Mouse (Mus musculus) stomach, embryonic 15.5 days (tissue): ENCODE results near the gene Gpr176. TPM values are rescaled to one million over a fixed set of nuclear protein-coding genes. Genes with fewer than 3 reads are reported as not detected.
A peak's percentile ranks its signal among the peaks of the same experiment; 100 is the strongest.

Source experiments
- ATAC-seq: fragments of 200-750 bp; cut with Nextera tagmentation; 2 replicates; pipeline ENCODE4 v1.8.0; 2017; ENCODE audit warnings: low read depth, moderate number of reproducible peaks, moderate TSS enrichment; ENCODE audit not compliant: insufficient read depth, low FRiP score
- H3K27ac ChIP-seq: fragments of 300-500 bp; sonication (generic); 2 replicates; pipeline ENCODE4 v1.5.1; 2015; ENCODE audit warnings: mild to moderate bottlenecking, inconsistent platforms
- H3K27me3 ChIP-seq: fragments of 300-500 bp; sonication (generic); replicated peaks from 2 replicates; pipeline ENCODE4 v1.6.1; 2015; ENCODE audit warnings: inconsistent platforms
- H3K36me3 ChIP-seq: fragments of 300-500 bp; sonication (generic); 2 replicates; pipeline ENCODE4 v1.6.1; 2015; ENCODE audit warnings: inconsistent platforms
- H3K4me1 ChIP-seq: fragments of 300-500 bp; sonication (generic); 2 replicates; pipeline ENCODE4 v1.6.1; 2015; ENCODE audit warnings: inconsistent platforms
- H3K4me2 ChIP-seq: fragments of 300-500 bp; sonication (generic); 2 replicates; pipeline ENCODE4 v1.6.1; 2015; ENCODE audit warnings: mild to moderate bottlenecking, inconsistent platforms
- H3K4me3 ChIP-seq: fragments of 300-500 bp; sonication (generic); replicated peaks from 2 replicates; pipeline ENCODE4 v1.5.1; 2015; ENCODE audit warnings: inconsistent platforms
- H3K9ac ChIP-seq: fragments of 300-500 bp; sonication (generic); 2 replicates; pipeline ENCODE4 v1.6.1; 2015; ENCODE audit warnings: inconsistent platforms
- H3K9me3 ChIP-seq: fragments of 300-500 bp; sonication (generic); 2 replicates; pipeline ENCODE4 v1.6.1; 2016; ENCODE audit warnings: inconsistent platforms
- WGBS: fragments of 180-500 bp; shearing (Covaris S2); methylation state at CpG from one replicate; pipeline ENCODE4 v1.1.7; 2015; 5-methylcytosine and 5-hydroxymethylcytosine counted together
- polyA plus RNA-seq: library from polyadenylated mRNA; unstranded; fragments of >200 nt; fragmentation: Nextera tagmentation; extraction: Ambion mirVana; gene quantifications from 2 replicates; pipeline ENCODE4 v1.2.1, GENCODE M21; 2015

The Gpr176 gene
- polyA plus RNA-seq, 1 experiment from 2014 or later, result 0.58 TPM

DNA sequence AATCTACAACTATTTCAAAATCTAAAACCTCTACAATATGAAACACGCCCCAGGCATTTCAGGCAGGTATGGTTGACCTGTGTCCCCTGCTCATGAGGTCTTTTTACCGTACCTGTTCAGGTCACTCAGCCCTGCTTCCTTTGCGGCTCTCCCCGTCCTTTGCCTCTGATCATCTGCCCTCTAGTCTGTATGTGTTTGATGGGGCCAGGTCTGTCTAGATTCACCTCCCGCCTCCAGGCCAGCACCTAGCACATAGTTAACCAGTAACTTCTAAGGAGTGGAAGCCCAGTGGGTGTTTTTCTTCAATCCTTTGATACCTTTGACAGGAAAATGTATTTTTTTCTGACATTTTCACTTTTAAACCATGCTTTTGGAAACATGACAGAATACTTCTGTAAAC is 26.5 kb upstream of the Gpr176 start:
- no peaks in the 10 kb centered on the region for H3K36me3 ChIP-seq
- no peaks in the 10 kb centered on the region; the same call in 1 of the 2 replicates for H3K4me1 ChIP-seq
- no peak overlapping the region for H3K4me3 ChIP-seq
- 71% methylated on average over 5 of the region's 5 CpGs for WGBS
- H3K27ac ChIP-seq, result no peak overlapping the region
- no peak overlapping the region for H3K4me2 ChIP-seq
- no peak overlapping the region for H3K9ac ChIP-seq
- H3K27me3 ChIP-seq, result no peaks in the 10 kb centered on the region
- no peaks in the 10 kb centered on the region for H3K9me3 ChIP-seq
- ATAC-seq, result no peak

DNA sequence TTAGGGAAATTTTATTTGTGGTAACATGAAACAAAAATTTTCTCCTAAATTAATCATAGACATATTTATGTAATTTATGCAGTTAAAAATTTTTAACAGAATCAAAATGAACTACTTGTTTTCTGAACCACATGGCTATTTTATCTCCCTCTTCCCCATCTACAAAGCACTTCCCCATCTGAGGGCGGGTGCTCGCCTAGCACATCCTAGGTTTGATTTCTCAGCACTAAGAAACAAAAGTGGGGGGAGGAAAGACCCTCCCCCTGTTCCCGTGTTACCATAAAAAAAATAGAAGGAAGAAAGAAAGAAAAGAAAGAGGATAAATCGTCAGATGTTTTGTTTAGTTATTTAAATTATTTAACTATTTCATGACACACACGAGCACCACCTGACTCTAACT is 18.0 kb upstream of the Gpr176 start:
- Histone ChIP-seq H3K4me1 (peaks cover 7% of the 10 kb centered on the region; the same call in 1 of the 2 replicates), H3K27me3 (no peaks in the 10 kb centered on the region), H3K9ac (no peak overlapping the region), H3K36me3 (no peaks in the 10 kb centered on the region), H3K9me3 (no peaks in the 10 kb centered on the region), H3K27ac (no peak overlapping the region), H3K4me3 (no peak overlapping the region), H3K4me2 (no peak overlapping the region)
- 74% methylated on average over 5 of the region's 5 CpGs for WGBS
- ATAC-seq, result no peak

DNA sequence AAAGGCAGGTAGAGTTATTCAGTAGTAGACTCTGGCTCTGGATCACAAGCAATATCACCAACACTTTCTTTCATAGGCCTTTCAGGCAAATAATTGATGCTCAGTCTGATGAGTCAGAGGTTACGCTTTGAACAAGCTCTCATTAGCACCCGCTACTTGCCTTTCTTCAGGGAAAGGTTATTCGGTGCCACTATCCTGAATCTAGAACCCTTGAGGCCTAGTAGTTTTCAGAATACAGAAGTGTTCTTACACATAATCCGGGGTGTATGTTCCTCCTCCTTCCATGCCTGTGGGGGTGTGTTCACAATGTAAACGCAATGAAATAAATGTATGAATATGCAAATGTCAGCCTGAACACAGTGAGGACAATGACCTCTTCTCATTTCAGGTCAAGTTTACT is 16.9 kb upstream of the Gpr176 start:
- Histone ChIP-seq H3K27me3 (no peaks in the 10 kb centered on the region), H3K27ac (no peak overlapping the region), H3K4me1 (peaks cover 7% of the 10 kb centered on the region; the same call in 1 of the 2 replicates), H3K36me3 (no peaks in the 10 kb centered on the region), H3K4me2 (peak overlapping the region; percentile 75; the same call in 1 of the 2 replicates), H3K4me3 (no peak overlapping the region), H3K9ac (no peak overlapping the region), H3K9me3 (no peaks in the 10 kb centered on the region)
- ATAC-seq, result no peak
- 79% methylated on average over 5 of the region's 5 CpGs for WGBS

DNA sequence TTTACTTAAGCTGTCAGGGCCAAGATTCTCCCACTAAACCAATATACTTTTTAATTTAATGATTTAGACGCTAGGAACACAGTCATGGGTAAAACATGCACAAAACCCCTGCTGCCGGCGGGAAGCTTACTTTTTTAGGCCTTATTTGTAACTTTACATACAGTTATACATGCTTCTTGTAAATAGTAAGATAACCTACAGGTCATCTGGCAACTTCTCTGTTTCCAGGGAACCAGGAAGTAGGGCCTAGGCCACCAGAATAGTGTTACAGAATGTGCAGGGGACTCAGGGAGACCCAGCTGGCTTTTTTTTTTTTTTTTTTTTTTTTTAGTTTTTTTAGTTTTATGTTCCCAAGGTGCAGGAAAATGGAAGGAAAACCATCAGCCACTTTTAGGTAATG is 16.4 kb upstream of the Gpr176 start:
- WGBS, result 34% methylated on average over 3 of the region's 3 CpGs
- Histone ChIP-seq H3K36me3 (no peaks in the 10 kb centered on the region), H3K4me2 (peak overlapping the region; percentile 75), H3K9ac (peak overlapping the region; percentile 3; the same call in 1 of the 2 replicates), H3K9me3 (no peaks in the 10 kb centered on the region), H3K4me3 (peak overlapping the region; percentile 86), H3K27ac (peak overlapping the region; percentile 93; the same call in 1 of the 2 replicates), H3K27me3 (no peaks in the 10 kb centered on the region), H3K4me1 (peaks cover 7% of the 10 kb centered on the region; the same call in 1 of the 2 replicates)
- ATAC-seq, result no peak

DNA sequence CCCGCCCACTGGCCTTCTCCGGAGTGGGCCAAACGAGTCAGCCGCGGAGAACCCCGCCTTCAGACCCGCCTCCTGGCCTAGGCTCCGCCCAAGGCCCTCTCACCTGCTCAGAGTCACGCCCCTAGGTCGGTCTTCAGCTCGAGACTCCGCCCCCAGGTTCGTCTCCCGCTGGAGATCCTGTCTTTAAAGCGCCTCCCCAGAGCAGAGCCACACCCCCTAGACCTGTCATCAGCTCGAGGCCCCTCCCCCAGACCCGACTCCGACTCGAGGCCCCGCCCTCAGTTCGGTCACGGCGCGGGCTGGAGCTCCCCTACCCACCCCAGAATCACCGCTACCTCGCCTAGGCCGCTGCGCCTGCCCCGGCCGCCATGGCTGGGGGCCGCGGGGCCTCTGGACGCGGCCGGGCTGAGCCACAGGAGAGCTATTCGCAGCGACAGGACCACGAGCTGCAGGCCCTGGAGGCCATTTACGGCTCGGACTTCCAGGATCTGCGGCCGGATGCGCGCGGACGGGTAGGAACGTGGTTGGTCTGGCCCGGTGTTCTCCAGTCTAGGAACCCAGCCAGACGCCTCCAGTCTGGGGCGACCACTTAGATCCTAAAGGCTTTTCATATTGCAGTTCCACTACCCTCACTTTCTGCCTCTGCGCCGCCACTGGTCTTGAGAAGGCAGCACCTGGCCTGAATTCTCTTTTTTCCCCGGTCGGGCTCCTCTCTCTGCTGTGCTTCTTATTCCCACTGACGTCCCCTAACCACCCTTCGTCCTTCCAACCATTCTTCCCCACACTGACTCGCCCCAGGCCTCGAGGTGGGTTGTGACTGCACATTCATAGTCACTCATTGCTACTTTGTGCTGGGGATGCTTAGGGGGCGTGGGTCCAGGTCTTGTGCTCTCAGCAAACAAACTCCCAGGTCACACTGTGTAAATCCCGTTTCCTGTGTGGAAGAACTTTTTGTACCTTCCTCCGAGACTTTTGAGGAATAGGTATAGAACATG is 15.4 kb upstream of the Gpr176 start, which contains the start of gene Eif2ak4:
TSS of gene Eif2ak4 (plus strand) at position 278 of the 995 bp plus-strand sequence.
- under 1% methylated on average over 61 of the region's 61 CpGs for WGBS
- no peaks in the 10 kb centered on the region for H3K27me3 ChIP-seq
- H3K36me3 ChIP-seq, result no peaks in the 10 kb centered on the region
- peak within 1 kb of the TSS; percentile 86 for H3K4me3 ChIP-seq
- H3K4me1 ChIP-seq, result peaks cover 7% of the 10 kb centered on the region; the same call in 1 of the 2 replicates
- peak within 1 kb of the TSS; percentile 93 for H3K27ac ChIP-seq
- peak; percentile 99 for ATAC-seq
- peak within 1 kb of the TSS; percentile 75 for H3K4me2 ChIP-seq
- H3K9ac ChIP-seq, result peak within 1 kb of the TSS; percentile 90
- no peaks in the 10 kb centered on the region for H3K9me3 ChIP-seq

DNA sequence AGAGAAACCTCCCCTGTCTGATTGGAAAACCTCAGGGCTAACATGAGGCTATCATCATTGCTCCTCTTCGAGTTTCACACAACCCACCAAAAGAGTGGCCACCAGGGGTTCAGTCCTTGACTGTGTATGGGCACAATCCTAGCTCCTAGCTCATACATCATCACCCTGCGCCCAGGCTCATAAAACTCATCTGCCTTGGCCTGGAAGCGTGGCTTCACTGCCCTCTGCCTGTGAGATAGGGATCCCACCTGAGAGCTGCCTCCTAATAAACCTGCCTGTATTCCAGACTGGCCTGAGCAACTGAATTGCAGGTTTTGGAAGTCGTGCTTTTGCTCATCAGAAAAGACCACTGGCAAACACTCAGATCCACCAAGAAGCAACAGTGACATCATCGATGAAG is 10.2 kb upstream of the Gpr176 start:
- no peaks in the 10 kb centered on the region for H3K9me3 ChIP-seq
- WGBS, result 68% methylated on average over 5 of the region's 5 CpGs
- H3K4me1 ChIP-seq, result peaks cover 3% of the 10 kb centered on the region; the same call in 1 of the 2 replicates
- H3K27me3 ChIP-seq, result no peaks in the 10 kb centered on the region
- no peak overlapping the region for H3K4me2 ChIP-seq
- no peak overlapping the region for H3K27ac ChIP-seq
- H3K9ac ChIP-seq, result no peak overlapping the region
- no peaks in the 10 kb centered on the region for H3K36me3 ChIP-seq
- ATAC-seq, result no peak
- H3K4me3 ChIP-seq, result no peak overlapping the region

DNA sequence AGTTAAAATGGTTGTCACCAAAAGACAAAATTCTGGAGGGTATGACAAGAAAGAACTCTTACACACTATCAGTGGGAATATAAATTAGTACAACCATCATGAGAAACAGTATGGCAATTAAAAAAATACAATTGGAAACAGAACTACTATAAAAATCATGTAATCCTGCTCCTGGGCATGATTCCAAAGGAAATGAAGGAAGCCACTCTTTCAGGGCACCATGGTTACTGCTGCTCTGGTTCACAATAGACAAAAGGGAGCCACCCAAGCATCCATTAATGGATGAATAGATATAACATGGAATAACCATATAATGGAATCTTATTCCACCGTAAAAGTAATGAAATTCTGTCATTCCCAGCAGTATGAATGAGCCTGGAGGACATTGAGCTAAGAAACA is 6.5 kb upstream of the Gpr176 start:
- Histone ChIP-seq H3K9ac (no peak overlapping the region), H3K4me1 (no peaks in the 10 kb centered on the region), H3K4me3 (no peak overlapping the region), H3K9me3 (no peaks in the 10 kb centered on the region), H3K36me3 (no peaks in the 10 kb centered on the region), H3K27me3 (no peaks in the 10 kb centered on the region), H3K4me2 (no peak overlapping the region), H3K27ac (no peak overlapping the region)
- WGBS, result 78% methylated on average over 1 of the region's 1 CpGs
- ATAC-seq, result no peak

DNA sequence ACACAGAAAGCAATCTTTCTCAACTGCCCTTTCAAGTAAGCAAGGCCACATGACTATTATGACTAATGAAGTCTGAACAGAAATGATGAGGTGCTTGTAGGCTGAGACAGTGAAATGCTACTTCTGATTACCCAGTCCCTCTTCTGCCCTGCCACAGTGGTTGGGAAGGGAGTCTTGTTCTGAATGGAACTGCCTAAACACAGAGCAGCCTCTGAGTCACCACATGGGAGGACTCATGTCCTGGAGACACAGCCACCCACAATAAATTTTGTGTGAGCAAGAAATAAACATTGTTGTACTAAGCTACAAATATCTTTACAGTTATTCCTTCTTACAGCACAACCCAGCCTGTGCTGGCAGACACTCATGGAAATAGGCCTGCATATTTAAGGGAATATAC is 2.7 kb upstream of the Gpr176 start:
- peaks cover 11% of the 10 kb centered on the region; the same call in 1 of the 2 replicates for H3K27me3 ChIP-seq
- H3K4me3 ChIP-seq, result no peak overlapping the region
- ATAC-seq, result no peak
- H3K9me3 ChIP-seq, result no peaks in the 10 kb centered on the region
- no peaks in the 10 kb centered on the region for H3K36me3 ChIP-seq
- H3K4me1 ChIP-seq, result peaks cover 17% of the 10 kb centered on the region
- H3K4me2 ChIP-seq, result no peak overlapping the region
- no peak overlapping the region for H3K9ac ChIP-seq
- H3K27ac ChIP-seq, result no peak overlapping the region

DNA sequence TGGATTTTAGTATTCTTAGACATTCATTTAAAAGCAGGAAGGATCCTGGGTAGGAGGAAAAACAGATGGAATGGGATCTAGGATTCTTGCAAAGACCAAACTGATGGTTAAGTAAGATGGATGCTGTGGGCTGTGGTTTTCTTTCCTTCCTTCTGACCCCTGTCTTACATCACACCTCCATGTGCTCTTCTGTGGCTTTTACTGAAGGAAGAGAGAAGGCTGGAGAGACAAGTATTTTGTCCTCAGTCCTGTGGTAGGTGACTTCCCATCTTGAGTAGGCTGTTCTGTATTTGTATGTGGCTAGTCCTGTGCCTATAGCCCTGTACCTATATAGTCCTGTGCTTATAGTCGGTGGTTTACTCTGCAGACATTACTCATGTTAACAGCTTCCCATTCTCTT is 2.3 kb upstream of the Gpr176 start:
- H3K4me2 ChIP-seq, result no peak overlapping the region
- H3K27ac ChIP-seq, result no peak overlapping the region

DNA sequence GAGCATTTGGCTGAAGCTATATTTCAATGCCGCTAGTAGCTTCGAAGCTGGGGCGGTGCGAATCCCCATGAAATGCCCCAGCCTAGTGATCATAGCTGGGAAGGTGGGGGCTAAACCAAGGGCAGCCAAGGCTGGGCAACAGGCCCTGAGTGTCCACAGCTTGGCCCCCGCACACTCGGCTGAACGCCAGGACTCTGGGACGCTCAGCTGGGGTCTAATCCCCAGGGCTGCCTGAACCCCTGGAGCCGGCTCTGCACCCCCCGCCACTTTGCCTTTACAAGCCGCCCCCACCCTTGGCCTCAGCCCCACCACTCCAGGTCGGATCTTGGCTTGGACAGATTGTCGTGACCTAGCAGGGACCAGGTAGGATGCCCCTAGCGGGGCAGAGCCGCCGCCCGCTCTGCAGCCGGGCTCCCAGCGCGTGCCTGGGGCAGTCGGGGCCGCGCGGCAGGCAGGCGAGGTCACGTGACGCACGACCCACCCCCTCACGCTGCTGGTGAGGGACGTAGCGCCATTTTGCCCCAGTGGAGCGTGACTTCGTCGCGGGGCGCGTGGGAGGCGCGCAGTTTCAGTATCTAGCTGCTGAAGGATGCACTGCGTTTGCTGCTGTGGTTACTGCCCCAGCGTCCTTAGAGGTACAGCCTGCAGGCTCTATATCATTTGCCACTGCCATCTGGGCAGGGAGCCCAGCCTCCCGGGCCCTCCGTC is 507 bp upstream of the Gpr176 start:
- no peaks in the 10 kb centered on the region for H3K9me3 ChIP-seq
- peaks cover 11% of the 10 kb centered on the region; the same call in 1 of the 2 replicates for H3K27me3 ChIP-seq
- H3K4me1 ChIP-seq, result peaks cover 17% of the 10 kb centered on the region
- 3% methylated on average over 43 of the region's 43 CpGs for WGBS
- H3K4me3 ChIP-seq, result peak overlapping the region; percentile 45
- peak overlapping the region; percentile 27 for H3K9ac ChIP-seq
- ATAC-seq, result peak; percentile 91
- peak overlapping the region; percentile 95 for H3K4me2 ChIP-seq
- H3K27ac ChIP-seq, result no peak overlapping the region
- H3K36me3 ChIP-seq, result no peaks in the 10 kb centered on the region

More for the DNA sequence above, 2.3 kb upstream of the Gpr176 start:
- Histone ChIP-seq H3K9me3 (no peaks in the 10 kb centered on the region), H3K4me3 (no peak overlapping the region), H3K27me3 (peaks cover 11% of the 10 kb centered on the region; the same call in 1 of the 2 replicates), H3K4me1 (peaks cover 17% of the 10 kb centered on the region), H3K36me3 (no peaks in the 10 kb centered on the region), H3K9ac (no peak overlapping the region)
- 67% methylated on average over 1 of the region's 1 CpGs for WGBS
- no peak for ATAC-seq

DNA sequence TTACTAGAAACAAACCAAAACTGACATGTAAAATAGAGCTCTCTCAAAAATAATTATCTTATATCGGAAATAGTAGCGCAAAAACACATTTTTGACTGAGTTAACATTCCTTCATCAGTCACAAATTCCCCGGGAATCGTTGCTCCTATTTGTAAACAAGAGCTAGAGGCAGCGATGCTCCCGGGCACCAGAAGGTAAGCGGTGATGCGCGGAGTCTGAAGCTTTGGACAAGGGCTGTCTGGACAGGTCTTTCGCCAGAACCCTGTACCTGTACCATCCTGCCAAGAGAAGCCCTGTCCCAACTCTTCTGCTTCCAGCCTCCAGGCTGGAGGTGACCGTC is 688 bp downstream of the Gpr176 start:
- H3K9me3 ChIP-seq, result no peaks in the 10 kb centered on the region
- peak overlapping the region; percentile 95 for H3K4me2 ChIP-seq
- H3K4me1 ChIP-seq, result peaks cover 17% of the 10 kb centered on the region
- peaks cover 11% of the 10 kb centered on the region; the same call in 1 of the 2 replicates for H3K27me3 ChIP-seq
- H3K4me3 ChIP-seq, result peak overlapping the region; percentile 45
- no peak overlapping the region for H3K9ac ChIP-seq
- no peak for ATAC-seq
- 6% methylated on average over 11 of the region's 11 CpGs for WGBS
- no peaks in the 10 kb centered on the region for H3K36me3 ChIP-seq
- H3K27ac ChIP-seq, result no peak overlapping the region

DNA sequence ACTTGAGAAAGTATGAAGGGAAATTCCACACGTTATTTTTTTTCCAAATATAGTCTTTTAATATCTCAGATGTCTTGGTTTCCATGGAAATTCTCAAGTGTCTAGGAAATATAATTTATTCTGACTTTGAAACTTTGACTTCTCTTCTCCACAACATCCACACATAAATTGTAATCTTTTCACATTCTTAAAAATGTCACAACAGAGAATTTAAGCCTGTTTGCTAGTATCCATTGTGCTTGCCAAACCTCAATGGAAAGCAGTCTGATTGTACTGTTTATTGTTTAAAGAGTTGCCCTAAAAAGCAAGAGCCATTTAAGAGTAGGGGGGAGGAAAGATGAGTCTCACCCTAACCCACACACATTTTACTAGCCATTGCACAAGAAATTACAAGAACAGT is 1.4 kb downstream of the Gpr176 start:
- Histone ChIP-seq H3K27me3 (peaks cover 11% of the 10 kb centered on the region; the same call in 1 of the 2 replicates), H3K4me2 (no peak overlapping the region), H3K36me3 (no peaks in the 10 kb centered on the region), H3K27ac (no peak overlapping the region), H3K4me1 (peaks cover 17% of the 10 kb centered on the region), H3K9me3 (no peaks in the 10 kb centered on the region), H3K4me3 (no peak overlapping the region), H3K9ac (no peak overlapping the region)
- WGBS, result 37% methylated on average over 1 of the region's 1 CpGs
- no peak for ATAC-seq
